Mouse (Mus musculus): ENCODE data around the gene Nlrc5. TPM values are rescaled to one million over a fixed set of nuclear protein-coding genes. Genes with fewer than 3 reads are reported as not detected.

The Nlrc5 gene
- polyA plus RNA-seq, 1 experiment from 2014 or later: not detected

- Histone ChIP-seq H3K36me3 (peaks cover 24% of the 10 kb centered on the region), H3K4me3 (no peak overlapping the region), H3K27ac (no peak overlapping the region), H3K9me3 (replicated peaks) (no peaks in the 10 kb centered on the region), H3K27me3 (ENCODE audit: low read depth, poor library complexity, severe bottlenecking) (no peaks in the 10 kb centered on the region), H3K4me1 (peaks cover 17% of the 10 kb centered on the region)
- no peak for DNase-seq (ENCODE audit: low spot score)
- WGBS: 75% methylated on average over 1 of the region's 1 CpGs
These were observed 135.3 kb downstream of the Nlrc5 start for GRCm38 (mm10) chr8:94569419-94569818.

GRCm38 (mm10) chr8:94571896-94572295 lies 137.7 kb downstream of the Nlrc5 start:
- Histone ChIP-seq H3K9me3 (replicated peaks) (no peaks in the 10 kb centered on the region), H3K27ac (no peak overlapping the region), H3K4me1 (peaks cover 6% of the 10 kb centered on the region), H3K4me3 (no peak overlapping the region), H3K36me3 (peaks cover 49% of the 10 kb centered on the region), H3K27me3 (ENCODE audit: low read depth, poor library complexity, severe bottlenecking) (no peaks in the 10 kb centered on the region)
- DNase-seq (ENCODE audit: low spot score): no peak
- 83% methylated on average over 2 of the region's 2 CpGs for WGBS

- Histone ChIP-seq H3K27ac (no peak overlapping the region), H3K36me3 (peaks cover 73% of the 10 kb centered on the region), H3K4me1 (no peaks in the 10 kb centered on the region), H3K9me3 (replicated peaks) (no peaks in the 10 kb centered on the region), H3K27me3 (ENCODE audit: low read depth, poor library complexity, severe bottlenecking) (no peaks in the 10 kb centered on the region), H3K4me3 (no peak overlapping the region)
- DNase-seq (ENCODE audit: low spot score): no peak
- WGBS: 91% methylated on average over 16 of the region's 16 CpGs
These were observed 140.2 kb downstream of the Nlrc5 start for GRCm38 (mm10) chr8:94574159-94574907.

GRCm38 (mm10) chr8:94575148-94575547 lies 141.0 kb downstream of the Nlrc5 start:
- Histone ChIP-seq H3K36me3 (peaks cover 80% of the 10 kb centered on the region), H3K9me3 (replicated peaks) (no peaks in the 10 kb centered on the region), H3K27ac (no peak overlapping the region), H3K27me3 (ENCODE audit: low read depth, poor library complexity, severe bottlenecking) (no peaks in the 10 kb centered on the region), H3K4me1 (no peaks in the 10 kb centered on the region), H3K4me3 (no peak overlapping the region)
- whole genome bisulfite sequencing: 93% methylated on average over 4 of the region's 4 CpGs
- no peak for DNase-seq (ENCODE audit: low spot score)

Small RNA genes within 50 kb of the gene (microRNA-seq; reads per million reads assigned to microRNA genes)
- not detected for gene Mir7072

Other genes with a start within 250 kb of the Nlrc5 start
- gene Nup93, start 219.8 kb upstream of the Nlrc5 start, polyA plus RNA-seq (2016; fragmentation: Nextera tagmentation; extraction: Ambion mirVana): 139 and 146 TPM in 2 replicates
- gene Slc12a3, start 105.2 kb upstream of the Nlrc5 start, polyA plus RNA-seq (2016; fragmentation: Nextera tagmentation; extraction: Ambion mirVana): not detected in 2 replicates
- 52.4 and 54.0 TPM in 2 replicates for gene Herpud1, start 47.9 kb upstream of the Nlrc5 start, polyA plus RNA-seq (2016; fragmentation: Nextera tagmentation; extraction: Ambion mirVana)
- 5.8 and 6.6 TPM in 2 replicates for gene Cpne2, start 98.6 kb downstream of the Nlrc5 start, polyA plus RNA-seq (2016; fragmentation: Nextera tagmentation; extraction: Ambion mirVana)
- 42.1 and 49.2 TPM in 2 replicates for gene Rspry1, start 167.6 kb downstream of the Nlrc5 start, polyA plus RNA-seq (2016; fragmentation: Nextera tagmentation; extraction: Ambion mirVana)
- gene Fam192a, start 167.6 kb downstream of the Nlrc5 start, polyA plus RNA-seq (2016; fragmentation: Nextera tagmentation; extraction: Ambion mirVana): 81.0 and 89.0 TPM in 2 replicates
- gene Arl2bp, start 232.2 kb downstream of the Nlrc5 start, polyA plus RNA-seq (2016; fragmentation: Nextera tagmentation; extraction: Ambion mirVana): 175 and 189 TPM in 2 replicates

Measured in limb, embryonic 10.5 days (tissue).